Mouse (Mus musculus): ENCODE results near the gene Ralgapa1.
"Not testable (repeated sequence)": the region's sequence is repeated elsewhere in the genome, so short reads cannot be mapped to it uniquely, and the experiment has no call there.

Ralgapa1 gene

DNA sequence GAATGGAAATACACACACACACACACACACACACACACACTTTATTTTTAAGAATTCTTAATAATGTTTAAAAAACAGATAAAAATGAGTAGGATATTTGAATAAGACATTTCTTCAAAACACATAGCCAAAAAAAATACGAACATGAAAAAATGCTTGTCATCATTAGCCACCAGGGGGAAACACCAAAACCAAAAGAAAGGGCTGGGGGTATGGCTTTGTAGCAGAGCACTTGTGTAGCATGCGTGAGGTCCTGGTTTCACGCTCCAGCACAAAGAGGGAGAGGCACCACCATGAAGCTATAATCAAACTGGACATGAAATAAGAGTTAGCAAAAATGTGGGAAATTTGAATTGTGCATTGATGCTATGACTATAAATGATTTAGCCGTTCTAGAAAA lies 19.8 kb downstream of the Ralgapa1 start:
- no peak for DNase-seq (ENCODE audit: low spot score in 2 of 2)

- no peak for DNase-seq (ENCODE audit: low spot score in 2 of 2)
These were observed 20.8 kb downstream of the Ralgapa1 start for GRCm38 (mm10) chr12:55800144-55800543.

DNA sequence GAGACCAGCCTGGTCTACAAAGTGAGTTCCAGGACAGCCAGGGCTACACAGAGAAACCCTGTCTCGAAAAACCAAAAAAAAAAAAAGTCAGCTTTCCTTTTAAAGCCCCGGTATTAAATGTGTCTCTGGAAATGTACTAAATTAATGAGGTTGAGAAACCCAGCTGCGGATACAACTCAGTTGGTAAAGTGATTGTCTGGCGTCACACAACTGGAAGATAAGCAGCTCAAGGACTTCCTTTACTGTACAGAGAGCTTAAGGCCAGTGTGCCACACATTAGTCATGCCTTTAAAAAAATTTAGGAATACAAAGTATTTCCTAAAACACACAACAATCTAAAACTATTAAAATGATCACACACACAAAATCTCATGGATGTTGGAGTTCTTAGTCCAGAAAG lies 22.2 kb downstream of the Ralgapa1 start:
- DNase-seq (ENCODE audit: low spot score in 2 of 2): no peak

GRCm38 (mm10) chr12:55797103-55797502 lies 23.9 kb downstream of the Ralgapa1 start:
- no peak for DNase-seq (ENCODE audit: low spot score in 2 of 2)

DNA sequence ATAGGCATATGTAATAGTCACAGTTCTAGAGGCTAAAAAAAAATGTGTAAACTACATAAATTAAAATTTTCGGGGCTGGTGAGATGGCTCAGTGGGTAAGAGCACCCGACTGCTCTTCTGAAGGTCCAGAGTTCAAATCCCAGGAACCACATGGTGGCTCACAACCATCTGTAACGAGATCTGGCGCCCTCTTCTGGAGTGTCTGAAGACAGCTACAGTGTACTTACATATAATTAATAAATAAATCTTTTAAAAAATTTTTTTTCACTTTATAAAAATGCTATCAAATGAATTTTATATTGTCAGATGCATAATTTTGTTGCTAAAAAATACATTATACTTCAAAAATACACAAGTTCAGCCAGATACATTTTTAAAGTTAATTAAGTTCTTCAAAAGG lies 26.5 kb downstream of the Ralgapa1 start:
- DNase-seq (ENCODE audit: low spot score in 2 of 2): not testable (repeated sequence)

DNA sequence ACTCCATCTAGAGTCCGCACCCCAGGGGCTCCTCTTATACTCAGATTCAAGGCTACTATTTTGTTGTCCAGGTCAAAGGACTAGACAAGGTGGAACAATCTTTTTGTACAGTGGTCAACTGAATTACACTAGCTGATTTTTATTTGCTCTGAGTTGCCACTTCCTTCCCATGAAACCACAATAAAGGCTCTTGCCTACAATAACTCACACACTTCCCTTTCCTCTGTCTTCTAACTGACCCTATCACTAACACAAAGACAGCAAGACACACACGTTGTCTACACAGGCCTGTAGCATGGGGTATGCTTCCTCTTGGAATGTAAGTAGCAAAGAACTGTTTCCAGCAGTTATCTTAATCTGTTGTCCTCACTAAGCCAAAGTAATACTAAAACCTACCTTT lies 35.7 kb downstream of the Ralgapa1 start:
- DNase-seq (ENCODE audit: low spot score in 2 of 2): no peak

DNA sequence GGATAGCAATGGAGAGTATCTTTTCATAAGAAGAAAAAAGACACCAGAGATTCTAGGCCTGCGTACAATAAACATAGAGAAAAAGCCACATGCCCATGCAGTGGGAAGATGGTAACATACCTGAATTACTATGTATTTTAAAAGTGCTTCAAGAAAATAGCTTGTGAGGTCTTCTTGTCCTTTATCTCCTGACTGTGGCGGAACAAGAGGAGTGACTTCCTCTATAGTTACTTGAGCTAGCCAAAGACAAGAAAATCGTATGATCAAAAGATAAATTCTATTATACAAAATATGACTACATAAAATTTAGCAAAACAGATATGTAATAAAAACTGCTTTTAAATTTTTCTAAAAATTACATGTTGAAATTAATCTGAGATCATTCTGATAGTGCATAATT lies 38.3 kb downstream of the Ralgapa1 start:
- DNase-seq (ENCODE audit: low spot score in 2 of 2): no peak

DNA sequence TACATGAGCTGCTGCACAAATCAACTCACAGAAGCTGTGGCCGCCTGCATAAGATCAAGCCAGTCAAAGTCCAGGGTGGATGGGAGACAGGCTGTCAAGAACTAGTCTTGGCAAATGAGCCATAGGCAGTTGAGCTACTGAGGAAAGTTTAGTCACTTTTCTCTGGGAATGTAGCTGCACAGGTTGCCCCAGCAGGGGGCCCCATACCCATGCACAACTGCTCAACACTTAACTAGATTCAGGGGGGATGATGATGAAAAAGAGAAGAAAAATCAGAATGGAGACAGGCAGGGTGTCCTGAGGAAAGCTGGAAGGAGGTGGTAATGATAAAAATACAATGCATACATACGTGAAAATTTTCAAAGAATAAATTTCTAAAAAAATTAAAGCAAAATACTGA lies 42.7 kb downstream of the Ralgapa1 start:
- DNase-seq (ENCODE audit: low spot score in 2 of 2): no peak

GRCm38 (mm10) chr12:55777356-55777755 lies 43.6 kb downstream of the Ralgapa1 start:
- no peak for DNase-seq (ENCODE audit: low spot score in 2 of 2)

GRCm38 (mm10) chr12:55774316-55774715 lies 46.7 kb downstream of the Ralgapa1 start:
- no peak for DNase-seq (ENCODE audit: low spot score in 2 of 2)

DNA sequence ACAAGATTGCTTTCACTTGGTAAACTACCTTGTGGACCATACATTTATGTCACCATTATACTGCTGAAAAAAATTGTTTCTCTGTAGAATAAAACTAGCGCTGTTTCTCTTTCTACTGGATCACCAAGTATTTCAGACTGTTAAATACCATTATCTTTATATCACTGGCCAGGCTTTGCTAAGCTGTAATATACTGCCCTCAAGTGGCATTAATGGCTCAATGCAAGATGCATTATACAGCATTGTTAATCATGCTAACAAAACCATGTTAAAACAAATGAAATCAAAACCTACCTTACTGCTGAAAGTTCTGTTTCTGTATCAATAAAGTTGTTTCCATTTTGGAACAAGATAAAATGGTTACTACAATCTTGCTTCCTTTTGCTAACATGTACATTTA lies 100.6 kb downstream of the Ralgapa1 start:
- no peak for DNase-seq (ENCODE audit: low spot score in 2 of 2)

DNA sequence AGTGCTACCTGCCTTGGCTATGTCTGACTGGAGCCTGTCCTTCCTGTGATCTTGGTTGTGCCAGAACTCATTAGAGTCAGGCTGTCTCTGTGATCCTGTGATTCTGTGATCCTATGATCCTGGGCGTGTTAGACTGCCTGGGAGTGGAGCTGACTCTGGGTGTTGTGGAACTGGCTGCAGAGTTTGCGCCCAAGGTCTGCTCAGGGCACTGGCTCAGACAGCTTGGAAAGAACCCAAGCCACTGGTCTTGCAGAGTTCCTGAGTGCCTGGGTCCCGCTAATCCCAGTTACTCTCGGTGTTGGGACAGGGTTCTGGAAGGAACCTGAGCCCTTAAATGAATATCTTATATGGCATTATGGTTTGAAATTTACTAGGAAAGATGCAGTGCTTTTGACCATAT lies 115.1 kb downstream of the Ralgapa1 start:
- no peak for DNase-seq (ENCODE audit: low spot score in 2 of 2)

DNA sequence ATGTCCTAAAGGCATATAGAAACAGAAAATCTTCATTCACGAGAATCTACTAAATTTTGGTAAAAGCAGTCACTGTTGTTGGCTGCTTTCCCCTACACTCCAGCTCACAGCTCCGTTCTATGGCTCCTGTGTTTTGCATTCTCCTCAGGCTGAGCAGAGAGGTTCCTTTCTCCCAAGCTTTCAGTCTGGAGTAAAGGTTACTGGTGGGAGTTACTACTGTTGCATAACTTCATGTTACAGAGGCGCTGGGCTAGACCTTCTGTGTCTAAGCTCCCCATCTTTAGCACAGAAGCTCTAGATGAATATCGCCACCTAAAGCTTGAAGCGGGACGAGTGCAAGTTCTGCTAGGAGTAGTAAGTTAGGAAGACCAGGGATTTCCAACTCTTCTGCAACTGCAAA lies 154.3 kb downstream of the Ralgapa1 start:
- DNase-seq (ENCODE audit: low spot score in 2 of 2): no peak

GRCm38 (mm10) chr12:55663194-55663593 lies 157.8 kb downstream of the Ralgapa1 start:
- not testable (repeated sequence) for DNase-seq (ENCODE audit: low spot score in 2 of 2)

DNA sequence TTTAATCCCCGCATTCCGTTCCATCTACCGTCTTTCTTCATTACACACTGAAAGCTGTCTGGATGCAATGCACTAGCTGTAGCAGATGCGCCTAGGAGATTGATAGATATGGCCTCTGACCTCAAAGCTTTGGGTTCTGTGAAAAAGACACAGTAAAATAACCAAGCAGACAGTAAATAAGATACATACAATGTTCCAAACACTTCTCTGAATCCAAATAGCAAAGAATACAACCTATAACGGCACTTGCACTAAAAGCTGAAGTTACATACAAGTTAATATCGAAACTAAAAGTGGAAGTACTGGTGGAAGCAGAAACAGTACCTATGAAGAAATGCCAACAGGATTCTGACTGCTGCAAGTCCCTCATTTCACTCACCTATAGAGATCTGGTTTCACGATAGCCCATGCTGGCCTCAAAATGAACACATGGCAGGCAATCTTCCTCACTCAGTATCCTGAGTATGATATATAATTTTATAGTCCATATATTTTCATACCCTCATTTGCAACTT lies 172.9 kb downstream of the Ralgapa1 start:
- DNase-seq (ENCODE audit: low spot score in 2 of 2): no peak

DNA sequence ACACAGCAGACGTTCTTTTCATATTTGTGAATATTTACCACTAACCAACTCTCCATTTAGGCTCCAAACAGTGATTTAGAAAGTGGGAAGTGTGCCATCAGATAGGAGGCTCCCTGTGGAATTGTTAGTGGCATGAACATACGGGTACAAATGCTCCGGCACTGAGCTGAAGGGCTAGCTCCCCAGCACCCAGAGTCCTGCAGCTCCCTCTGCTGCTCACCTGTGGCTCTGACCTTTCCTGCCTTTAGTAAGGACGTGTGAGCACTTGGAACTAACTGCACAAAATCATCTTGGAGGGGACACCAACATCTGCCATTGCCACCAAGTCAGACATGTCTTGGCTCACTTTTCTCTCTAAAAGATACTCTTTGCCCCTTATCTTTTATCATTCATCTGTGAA lies 194.3 kb downstream of the Ralgapa1 start:
- DNase-seq (ENCODE audit: low spot score in 2 of 2): no peak

GRCm38 (mm10) chr12:55623254-55623653 lies 197.7 kb downstream of the Ralgapa1 start:
- DNase-seq (ENCODE audit: low spot score in 2 of 2): no peak

DNA sequence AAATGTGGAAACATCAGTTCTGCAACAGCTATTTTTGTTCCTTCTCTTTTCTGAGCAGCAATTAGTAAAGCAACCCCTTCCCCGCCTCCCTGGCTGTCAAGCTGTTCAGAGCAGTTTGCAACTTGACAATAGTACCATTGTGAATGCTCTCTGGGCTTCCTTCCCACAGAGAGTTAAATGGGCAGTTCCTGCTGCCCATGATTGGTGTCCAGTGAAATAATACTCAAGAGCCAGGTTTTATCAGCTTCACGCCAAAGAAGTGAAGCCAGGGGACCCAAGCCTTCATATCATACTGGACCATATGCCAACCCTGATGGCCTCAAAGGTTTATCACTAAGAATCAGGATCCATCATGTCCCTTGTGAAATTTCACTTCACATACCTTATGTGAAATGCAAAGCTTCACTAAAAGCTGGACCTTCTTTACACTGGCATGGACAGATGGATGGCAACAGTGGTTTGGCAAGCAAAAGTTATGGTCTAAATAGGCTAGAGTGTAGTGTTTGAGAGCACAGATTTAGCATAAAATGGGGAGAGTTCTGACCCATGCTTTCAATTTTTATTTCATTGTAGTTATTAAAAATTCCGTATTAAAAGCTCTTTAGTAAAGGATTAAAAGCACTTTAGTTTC lies 198.2 kb downstream of the Ralgapa1 start:
- no peak for DNase-seq (ENCODE audit: low spot score in 2 of 2)

GRCm38 (mm10) chr12:55620321-55620720 lies 200.6 kb downstream of the Ralgapa1 start:
- DNase-seq (ENCODE audit: low spot score in 2 of 2): no peak

DNA sequence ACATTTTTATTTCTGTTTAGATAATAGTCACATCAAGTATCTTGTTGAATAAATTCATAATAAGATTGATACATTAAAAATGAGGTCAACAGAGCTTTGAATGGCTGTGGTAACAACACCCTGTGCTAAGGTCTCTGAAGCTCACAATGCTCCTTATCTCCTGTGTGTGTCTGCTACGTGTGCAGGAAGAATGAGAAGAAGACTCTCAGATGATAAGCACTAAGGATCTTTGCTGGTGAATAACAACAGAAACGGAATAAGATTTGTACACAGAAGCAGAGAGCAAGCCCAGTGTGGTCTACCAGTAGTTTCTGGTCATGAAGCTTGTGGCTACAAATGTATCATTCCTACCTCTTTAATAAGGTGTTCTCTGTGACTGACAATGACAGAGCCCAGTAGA lies 210.2 kb downstream of the Ralgapa1 start:
- no peak for DNase-seq (ENCODE audit: low spot score in 2 of 2)

DNA sequence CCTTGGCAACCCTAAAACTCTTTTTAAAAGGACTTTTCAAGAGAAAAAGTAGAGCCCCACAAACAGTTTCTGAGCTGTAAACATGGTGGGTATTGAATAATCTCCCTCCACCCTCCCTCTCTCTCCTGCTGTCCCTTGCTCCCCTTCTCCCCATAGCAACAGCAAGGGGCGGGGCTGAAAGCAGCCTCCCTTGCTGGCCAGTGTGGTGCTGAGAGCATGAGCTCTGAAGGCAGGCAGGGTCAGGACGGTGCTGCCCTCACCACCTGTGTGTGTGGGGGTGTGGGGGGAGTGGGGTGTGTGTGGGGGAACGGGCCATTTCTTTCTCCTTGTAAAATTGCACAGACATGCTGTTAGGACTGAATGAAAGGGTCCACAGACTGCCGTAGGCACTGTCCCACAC lies 213.1 kb downstream of the Ralgapa1 start:
- DNase-seq (ENCODE audit: low spot score in 2 of 2): no peak

- DNase-seq (ENCODE audit: low spot score in 2 of 2): no peak
These were observed 216.6 kb downstream of the Ralgapa1 start for GRCm38 (mm10) chr12:55604411-55604810.

DNA sequence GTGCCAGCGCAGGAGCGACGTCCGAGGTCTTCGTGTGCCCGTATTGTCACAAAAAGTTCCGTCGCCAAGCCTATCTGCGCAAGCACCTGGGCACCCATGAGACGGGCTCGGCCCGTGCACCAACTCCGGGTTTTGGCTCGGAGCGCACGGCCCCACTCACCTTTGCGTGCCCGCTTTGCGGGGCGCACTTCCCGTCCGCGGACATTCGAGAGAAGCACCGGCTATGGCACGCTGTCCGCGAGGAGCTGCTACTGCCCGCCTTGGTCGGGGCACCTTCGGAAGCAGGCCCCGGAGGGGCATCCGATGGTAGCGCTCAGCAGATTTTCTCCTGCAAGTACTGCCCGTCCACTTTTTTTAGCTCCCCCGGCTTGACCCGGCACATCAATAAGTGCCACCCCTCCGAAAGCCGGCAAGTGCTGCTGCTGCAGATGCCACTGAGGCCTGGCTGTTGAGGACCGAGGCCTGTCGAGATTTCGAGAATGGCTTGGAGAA lies 220.4 kb downstream of the Ralgapa1 start:
- no peak for DNase-seq (ENCODE audit: low spot score in 2 of 2)

Data from right cerebral cortex, postnatal 36 days (tissue).